Mouse (Mus musculus) erythroblast, adult 5-6 weeks (primary cell): ENCODE data around the gene Fyn. TPM values are rescaled to one million over a fixed set of nuclear protein-coding genes. Genes with fewer than 3 reads are reported as not detected.

Experiments
- ATAC-seq: replicated peaks from 2 replicates; pipeline ENCODE4 v1.8.0; 2016; ENCODE audit warnings: moderate number of reproducible peaks, mild to moderate bottlenecking, moderate TSS enrichment, inconsistent platforms; ENCODE audit not compliant: poor library complexity, low FRiP score, severe bottlenecking
- total RNA-seq, 2 experiments: library from RNA; stranded (forward) in 1 of 2; stranded (reverse) in 1 of 2; fragments of 150-400 nt in 1 of 2; fragments of 200-764, 138-1000 nt in 1 of 2; gene quantifications; 2 replicates each; pipeline versions ENCODE4 v1.2.3 to v1.2.4; 2015 to 2017; ENCODE audit warnings: low replicate concordance in 2 of 2

Gene Fyn
- total RNA-seq, 2 experiments from 2014 or later, result 3.7 to 5.7 TPM

DNA sequence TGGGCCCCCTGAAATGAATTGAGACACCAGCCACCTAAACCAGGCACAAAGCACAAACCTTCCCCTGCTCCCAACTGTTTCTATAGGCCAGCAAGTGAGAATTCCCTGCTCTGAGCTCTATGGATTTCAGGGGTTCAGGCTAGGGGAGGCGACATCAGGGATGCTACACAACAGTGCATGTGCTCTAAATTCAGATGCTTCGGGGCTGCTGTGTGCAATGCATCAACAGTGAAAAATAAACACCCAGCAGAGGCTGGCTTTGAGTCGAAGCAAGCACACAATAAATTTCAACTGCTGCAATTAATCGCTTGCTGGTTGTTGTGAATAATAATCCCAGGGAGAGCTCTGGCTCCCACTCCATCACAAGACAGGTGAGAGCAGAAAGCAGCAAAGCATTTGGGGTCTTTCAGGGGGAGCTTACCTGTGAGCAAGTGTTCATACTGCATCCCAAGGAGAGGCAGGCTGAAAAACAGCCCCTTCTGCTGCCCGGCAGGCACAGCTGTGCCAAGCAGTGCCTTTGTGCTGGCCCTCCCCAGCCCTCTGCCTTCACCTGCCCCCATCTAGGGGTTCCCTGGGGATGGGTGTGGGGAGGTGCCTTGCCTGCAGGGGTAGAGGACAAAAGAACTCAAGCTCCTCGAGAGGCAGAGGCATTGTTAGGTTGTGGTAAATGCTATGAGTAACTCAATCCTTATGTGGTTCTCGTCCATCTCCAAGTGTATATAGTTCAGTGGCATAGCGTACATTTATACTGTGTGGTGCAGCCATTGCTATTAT is 219.5 kb downstream of the Fyn start:
- no peak for ATAC-seq

DNA sequence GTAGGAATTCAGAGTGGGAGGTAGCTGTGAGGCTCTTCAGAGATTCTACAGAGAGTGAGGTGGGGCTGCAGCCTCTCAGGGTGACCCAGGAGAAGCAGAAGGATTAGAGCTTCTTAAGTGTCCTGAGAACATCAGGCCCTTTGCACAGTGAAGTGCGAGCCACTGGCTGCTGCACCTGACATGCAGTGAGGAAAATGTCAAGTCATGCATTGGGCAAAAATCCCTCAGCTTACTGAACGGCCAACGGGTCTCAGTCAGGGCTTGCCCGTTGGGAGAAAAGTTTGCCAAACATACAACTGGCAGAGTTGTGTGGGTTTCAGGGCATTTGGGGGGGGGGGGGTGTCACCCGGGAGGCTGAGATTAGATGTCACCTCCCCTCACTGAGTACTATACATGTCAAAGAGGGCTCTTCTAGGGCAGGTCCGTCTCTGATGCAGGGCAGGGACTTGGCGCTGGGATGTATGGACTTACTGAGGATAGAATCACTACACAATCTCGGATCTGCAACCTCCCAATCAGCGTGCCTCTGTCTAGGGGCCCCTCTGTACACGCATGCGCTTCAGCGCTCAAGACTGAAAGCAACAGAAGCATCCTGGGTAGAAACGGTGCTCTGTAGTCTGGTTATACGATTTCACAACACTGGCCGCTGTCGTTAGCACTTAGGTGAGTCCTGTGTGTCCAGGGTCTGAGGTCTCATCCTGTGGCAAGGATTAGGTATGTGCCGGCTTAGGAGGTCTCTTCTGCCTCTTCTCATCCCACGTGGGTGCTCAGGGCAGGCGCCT is 221.3 kb downstream of the Fyn start:
- no peak for ATAC-seq

DNA sequence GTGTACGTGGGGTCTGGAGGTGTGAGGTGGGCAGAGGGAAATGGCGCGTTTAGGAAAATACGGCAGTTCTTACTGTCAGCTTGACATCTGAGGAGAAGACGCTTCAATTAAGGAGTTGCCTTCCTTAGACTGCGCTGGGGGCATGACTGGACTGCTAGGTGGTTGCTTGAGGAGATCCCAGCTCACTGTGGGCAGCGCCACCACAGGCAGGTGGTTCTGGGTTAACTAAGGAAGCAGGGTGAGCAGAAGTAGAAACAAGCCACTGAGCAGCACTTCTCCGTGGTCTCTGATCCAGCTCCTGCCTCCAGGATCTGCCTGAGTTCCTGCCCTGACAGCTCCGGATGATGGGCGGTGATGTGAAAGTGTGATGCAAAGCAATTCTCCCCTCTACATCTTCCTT is 222.0 kb downstream of the Fyn start:
- no peak for ATAC-seq

GRCm38 (mm10) chr10:39592501-39592900 is 223.8 kb downstream of the Fyn start:
- ATAC-seq, result no peak

- ATAC-seq, result no peak
Observed at GRCm38 (mm10) chr10:39594716-39595115, 226.1 kb downstream of the Fyn start.

- no peak for ATAC-seq
Observed at GRCm38 (mm10) chr10:39595862-39596261, 227.2 kb downstream of the Fyn start.

GRCm38 (mm10) chr10:39597116-39597791 is 228.6 kb downstream of the Fyn start:
- ATAC-seq, result no peak

DNA sequence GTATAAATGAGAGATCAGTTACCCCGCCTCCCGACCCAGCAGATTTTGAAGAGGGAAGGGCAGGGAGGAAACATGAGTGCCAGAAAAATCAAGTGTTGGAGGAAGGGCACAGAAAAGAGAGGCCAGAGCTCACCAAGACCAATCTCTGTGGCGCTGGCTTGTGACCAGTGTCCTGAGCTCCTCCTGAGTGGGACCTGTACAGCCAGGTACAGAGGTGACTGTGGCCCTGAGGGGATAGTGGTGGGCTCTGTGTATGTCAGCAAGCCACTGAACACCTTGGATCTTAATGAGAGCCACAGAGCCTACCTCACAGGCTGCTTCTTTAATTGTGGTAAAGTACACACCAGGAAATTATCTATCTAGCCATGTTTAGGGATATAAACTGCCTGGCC is 229.1 kb downstream of the Fyn start:
- no peak for ATAC-seq

- ATAC-seq, result no peak
Observed at GRCm38 (mm10) chr10:39599601-39600000, 230.9 kb downstream of the Fyn start.

GRCm38 (mm10) chr10:39600115-39600514 is 231.5 kb downstream of the Fyn start:
- ATAC-seq, result no peak

DNA sequence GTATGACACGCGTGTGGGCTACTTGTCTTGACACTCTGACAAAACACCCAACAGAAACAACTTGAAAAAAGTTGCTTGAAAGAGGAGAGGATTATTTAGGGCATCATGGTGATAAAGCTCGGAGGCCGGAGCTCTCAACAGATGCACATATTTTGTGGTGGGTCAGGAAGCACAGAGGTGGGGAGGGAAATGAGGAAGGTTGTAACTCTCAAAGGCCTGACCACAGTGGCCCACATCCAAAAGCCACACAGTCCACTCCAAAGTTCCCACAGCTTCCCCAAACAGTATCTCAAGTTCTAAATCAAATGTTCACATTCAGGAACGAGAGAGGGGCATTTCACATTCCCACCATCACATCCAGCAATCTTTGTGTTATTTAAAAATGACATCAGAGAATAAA is 232.4 kb downstream of the Fyn start:
- no peak for ATAC-seq

- no peak for ATAC-seq
Observed at GRCm38 (mm10) chr10:39606434-39606833, 237.8 kb downstream of the Fyn start.

DNA sequence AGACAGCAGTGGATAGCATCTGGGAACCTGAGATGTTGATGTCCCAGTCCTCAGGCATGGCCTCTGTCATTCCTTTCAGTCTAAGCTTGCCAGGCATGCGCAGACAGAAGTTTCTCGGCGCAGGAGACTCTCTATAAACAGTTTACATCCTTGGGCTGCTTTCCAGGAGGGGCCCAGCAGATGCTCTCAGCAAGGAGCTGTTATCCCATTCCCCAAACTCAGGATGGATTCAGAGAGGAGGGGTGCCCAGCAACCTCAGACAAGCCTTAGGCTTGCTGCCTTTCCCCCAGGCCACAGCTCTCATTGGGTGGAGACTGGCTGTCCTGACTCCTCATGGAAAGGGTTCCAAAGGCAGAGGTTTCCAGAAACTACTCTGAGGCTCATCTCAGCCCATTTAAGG is 242.6 kb downstream of the Fyn start:
- no peak for ATAC-seq

- no peak for ATAC-seq
Observed at GRCm38 (mm10) chr10:39612131-39612530, 243.5 kb downstream of the Fyn start.

DNA sequence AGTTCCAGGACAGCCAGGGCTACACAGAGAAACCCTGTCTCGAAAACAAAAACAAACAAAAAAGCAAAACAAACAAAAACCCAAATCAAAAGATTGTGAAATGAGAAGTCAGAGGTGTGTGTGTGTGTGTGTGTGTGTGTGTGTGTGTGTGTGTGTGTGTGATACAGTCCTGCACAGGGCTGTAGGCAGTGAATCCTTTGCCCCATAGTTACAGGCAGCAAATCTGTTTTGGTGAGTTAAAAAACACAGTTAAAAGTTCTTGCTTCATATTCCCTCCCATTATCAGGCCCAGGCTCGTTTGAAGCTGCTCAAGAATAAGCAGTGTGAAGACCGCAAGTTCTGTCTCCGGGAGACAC is 244.0 kb downstream of the Fyn start, which contains the start of gene Traf3ip2:
Traf3ip2 (plus strand) TSS at position 302 of the 356 bp plus-strand sequence.
- ATAC-seq, result no peak

GRCm38 (mm10) chr10:39612989-39613831 is 244.6 kb downstream of the Fyn start:
- no peak for ATAC-seq

DNA sequence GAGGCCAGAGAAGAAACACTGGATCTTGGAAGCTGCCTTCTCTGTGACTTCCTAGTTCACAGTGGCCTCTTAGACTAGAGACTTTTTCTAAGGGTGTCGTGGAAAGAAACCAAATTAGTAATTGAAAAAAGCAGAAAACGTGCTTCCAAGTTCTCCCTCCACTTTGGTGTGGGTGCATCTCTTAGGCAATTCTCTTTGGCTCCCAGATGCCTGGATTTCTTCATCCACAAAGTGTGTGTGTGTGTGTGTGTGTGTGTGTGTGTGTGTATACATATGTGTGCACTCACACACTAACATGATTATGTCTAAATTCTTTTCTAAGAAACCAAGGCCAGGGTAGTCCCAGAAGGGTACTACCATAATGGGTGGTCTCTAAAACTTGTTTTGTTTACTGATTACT is 245.3 kb downstream of the Fyn start:
- no peak for ATAC-seq

DNA sequence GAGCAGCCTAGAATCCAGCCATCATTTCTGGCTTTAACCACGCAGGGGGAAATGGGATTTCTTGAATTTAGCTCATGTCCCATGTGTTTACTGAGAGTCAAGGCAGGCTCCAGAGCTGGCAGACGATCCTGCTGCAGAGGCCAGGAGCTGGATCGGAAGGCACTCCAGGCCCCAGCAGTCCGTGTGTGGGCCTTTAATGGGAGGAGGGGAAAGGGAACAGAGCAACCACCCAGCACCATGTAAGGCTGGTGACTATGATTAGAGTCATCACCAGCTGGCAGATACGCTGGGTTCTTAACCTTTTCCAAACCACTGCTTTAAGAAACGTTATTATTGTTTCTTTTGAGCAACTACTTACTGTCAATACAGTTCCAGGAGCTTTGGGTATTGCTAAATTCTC is 246.0 kb downstream of the Fyn start:
- no peak for ATAC-seq
